Mouse (Mus musculus) cerebellum, adult 2 months (tissue): ENCODE measurements around the gene Mn1. TPM values are rescaled to one million over a fixed set of nuclear protein-coding genes. Genes with fewer than 3 reads are reported as not detected.

Source experiments
- DNase-seq, 2 experiments: peaks; one replicate each; pipeline ENCODE4 v3.0.0; 2021
- H3K27ac ChIP-seq: fragments of 200-500 bp; 2 replicates; pipeline ENCODE4 v1.5.1; 2012; ENCODE audit warnings: low read length, control low read depth, inconsistent platforms; ENCODE audit not compliant: insufficient read depth
- H3K27me3 ChIP-seq: fragments of 200-500 bp; 2 replicates; pipeline ENCODE4 v1.6.1; 2012; ENCODE audit warnings: inconsistent platforms, mild to moderate bottlenecking, low read length, moderate library complexity; ENCODE audit not compliant: control insufficient read depth, insufficient read depth
- H3K4me1 ChIP-seq: fragments of 200-500 bp; 2 replicates; pipeline ENCODE4 v1.6.1; 2011; ENCODE audit warnings: low read length; ENCODE audit not compliant: control insufficient read depth, insufficient read depth
- H3K4me3 ChIP-seq: fragments of 200-500 bp; replicated peaks from 2 replicates; pipeline ENCODE3; 2011; ENCODE audit warnings: mild to moderate bottlenecking, low read depth, low read length, control low read depth; ENCODE audit not compliant: insufficient read depth
- CTCF ChIP-seq: fragments of 200-500 bp; IDR thresholded peaks from 2 replicates; pipeline ENCODE4 v1.5.1; 2011; ENCODE audit warnings: low read depth, mild to moderate bottlenecking, control low read depth, low read length, moderate library complexity, borderline replicate concordance; ENCODE audit not compliant: insufficient read depth
- POLR2A ChIP-seq: fragments of 200-500 bp; IDR thresholded peaks from 2 replicates; pipeline ENCODE4 v1.6.1; 2011; ENCODE audit warnings: low read length, control low read depth, borderline replicate concordance; ENCODE audit not compliant: insufficient read depth
- WGBS: fragments of 180-500 bp; shearing (Covaris S2); methylation state at CpG from one replicate; pipeline ENCODE4 v1.1.7; 2018; 5-methylcytosine and 5-hydroxymethylcytosine counted together
- polyA plus RNA-seq: library from polyadenylated mRNA; depleted of rRNA; stranded (reverse); fragments of >200 nt; gene quantifications from 2 replicates; pipeline ENCODE4 v1.2.3, GENCODE M21; 2012

Mn1 gene
- polyA plus RNA-seq, 1 experiment = 3.3 TPM

DNA sequence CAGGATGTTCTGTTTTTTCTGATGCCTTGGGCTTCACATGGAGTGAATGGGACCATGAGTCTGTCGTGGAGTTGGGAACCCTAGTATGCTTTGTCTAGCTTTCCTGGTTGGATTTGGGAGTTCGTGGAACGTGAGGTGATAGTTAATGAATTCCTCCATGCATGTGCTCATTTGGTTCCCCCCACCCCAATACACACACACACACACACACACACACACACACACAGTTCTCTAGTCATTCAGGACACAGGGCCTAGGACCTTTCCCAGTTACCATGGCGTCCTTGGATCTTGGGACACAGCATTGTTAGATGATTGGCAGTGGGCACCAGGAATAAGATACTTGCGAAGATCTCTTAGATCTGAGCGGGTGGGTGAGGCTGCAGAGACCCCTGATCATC, 11.7 kb downstream of the Mn1 start:
- no peaks in the 10 kb centered on the region; the same call in 1 of the 2 replicates for H3K27me3 ChIP-seq
- no peak for DNase-seq
- no peak overlapping the region for H3K4me3 ChIP-seq
- 61% methylated on average over 6 of the region's 6 CpGs for WGBS
- H3K4me1 ChIP-seq = no peaks in the 10 kb centered on the region
- H3K27ac ChIP-seq = no peak overlapping the region
- no peak for TF ChIP-seq CTCF
- TF ChIP-seq POLR2A = no peak

DNA sequence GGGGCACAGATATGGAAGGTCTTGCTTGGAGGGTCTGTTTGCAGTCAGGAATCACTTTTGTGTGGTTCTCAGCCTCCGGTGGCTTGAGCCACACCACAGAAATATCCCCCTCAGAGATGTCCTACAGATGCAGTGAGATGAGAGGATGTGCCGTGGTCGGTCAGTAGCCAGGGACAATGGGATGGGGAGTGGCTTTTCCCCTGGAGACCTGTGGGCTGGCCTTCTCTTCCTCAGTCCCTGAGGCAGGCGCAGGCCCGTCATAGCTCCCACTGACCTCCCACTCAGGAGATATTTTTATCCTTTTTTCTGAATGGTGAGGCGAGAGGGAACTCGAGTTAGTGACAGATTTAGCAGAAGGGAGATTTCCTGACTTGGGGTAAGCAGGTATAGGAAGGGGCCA, 12.6 kb downstream of the Mn1 start:
- H3K27ac ChIP-seq = no peak overlapping the region
- H3K4me3 ChIP-seq = no peak overlapping the region
- H3K27me3 ChIP-seq = no peaks in the 10 kb centered on the region; the same call in 1 of the 2 replicates
- H3K4me1 ChIP-seq = no peaks in the 10 kb centered on the region
- TF ChIP-seq CTCF (no peak), POLR2A (no peak)
- DNase-seq = no peak
- WGBS = 64% methylated on average over 7 of the region's 7 CpGs

DNA sequence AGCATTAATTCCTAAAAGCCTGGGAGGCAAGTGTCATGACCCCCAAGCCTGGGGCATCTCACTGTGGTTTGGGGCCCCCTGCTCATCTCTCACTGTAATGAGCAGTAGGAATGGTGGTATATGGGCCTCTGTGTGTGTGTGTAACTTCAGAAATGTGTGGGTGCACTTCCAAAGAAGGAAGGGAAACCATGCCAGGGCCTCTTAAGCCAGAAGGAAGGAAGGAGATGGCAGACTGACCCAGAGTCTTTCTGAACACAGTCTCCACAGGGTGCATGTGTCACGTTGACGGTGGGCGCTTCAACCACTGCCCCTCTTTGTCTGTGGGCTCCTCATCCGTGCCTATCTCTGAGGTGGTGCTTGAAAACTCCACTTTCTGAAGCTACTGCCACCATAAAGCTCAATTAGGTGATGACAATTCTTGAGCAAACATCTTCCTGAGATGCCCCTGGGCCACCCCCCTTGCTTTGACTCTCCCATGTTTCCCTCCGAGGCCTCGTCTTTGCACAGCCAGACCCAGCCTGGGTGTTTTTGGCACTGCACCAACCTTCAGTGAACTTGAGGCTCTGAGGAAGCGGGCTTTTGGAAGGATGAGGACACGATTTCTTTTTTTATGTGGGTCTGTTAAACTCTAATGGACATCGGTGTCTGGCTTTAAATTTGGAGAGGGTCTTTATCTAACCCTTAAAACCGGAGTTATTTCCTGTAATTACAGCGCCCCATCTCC, 14.0 kb downstream of the Mn1 start:
- WGBS = 56% methylated on average over 11 of the region's 11 CpGs
- TF ChIP-seq CTCF = no peak
- no peak for TF ChIP-seq POLR2A
- Histone ChIP-seq H3K27me3 (no peaks in the 10 kb centered on the region; the same call in 1 of the 2 replicates), H3K27ac (no peak overlapping the region), H3K4me1 (no peaks in the 10 kb centered on the region), H3K4me3 (no peak overlapping the region)
- DNase-seq = no peak

DNA sequence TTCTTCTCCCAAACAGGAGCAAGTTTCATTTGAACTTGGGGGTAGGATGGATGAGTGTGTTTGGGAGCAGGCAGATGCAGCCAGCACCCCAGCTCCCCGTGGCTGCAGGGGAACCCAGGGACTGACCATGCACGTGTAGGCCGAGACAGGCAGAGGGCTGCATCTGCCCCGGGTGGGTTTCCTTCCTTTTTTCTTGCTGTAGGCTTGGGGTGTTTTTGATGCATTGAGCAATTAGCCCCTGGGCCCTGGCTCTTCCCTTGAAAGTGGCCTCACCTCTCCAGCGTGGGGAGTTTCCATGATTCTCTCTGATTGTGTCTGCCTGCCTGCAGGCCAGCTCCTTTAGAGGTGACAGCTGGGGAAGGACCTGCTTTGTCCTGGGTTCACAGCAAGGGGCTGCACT, 15.7 kb downstream of the Mn1 start:
- no peaks in the 10 kb centered on the region for H3K27me3 ChIP-seq
- H3K27ac ChIP-seq = no peak overlapping the region
- H3K4me3 ChIP-seq = no peak overlapping the region
- TF ChIP-seq CTCF (no peak), POLR2A (no peak)
- DNase-seq = no peak
- WGBS = 60% methylated on average over 5 of the region's 5 CpGs
- no peaks in the 10 kb centered on the region for H3K4me1 ChIP-seq

DNA sequence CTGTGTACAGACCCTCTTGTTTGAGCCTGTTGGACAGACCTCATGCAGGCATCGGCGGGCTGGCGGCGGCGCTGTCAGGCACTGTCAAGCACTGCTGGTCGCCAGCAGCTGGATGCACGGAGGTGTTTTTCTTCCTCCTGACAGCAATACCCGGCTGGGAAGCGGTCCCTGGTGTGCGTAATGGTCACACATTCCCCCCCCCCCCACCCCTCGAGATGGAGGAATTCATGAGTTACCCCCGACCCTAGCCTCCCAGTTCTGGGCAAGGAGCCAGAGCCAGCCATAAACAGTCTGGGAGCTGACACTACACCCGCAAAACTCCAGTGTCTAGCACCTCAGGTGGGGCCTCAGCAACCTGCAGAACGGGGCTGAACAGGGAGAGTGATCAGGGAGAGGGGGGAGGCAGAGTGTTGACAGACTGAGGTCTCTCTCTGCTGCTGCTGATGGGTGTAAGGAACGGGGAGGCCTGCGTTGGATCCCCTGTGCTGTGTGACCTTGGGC, 17.2 kb downstream of the Mn1 start:
- Histone ChIP-seq H3K4me3 (no peak overlapping the region), H3K27me3 (no peaks in the 10 kb centered on the region), H3K4me1 (no peaks in the 10 kb centered on the region), H3K27ac (no peak overlapping the region)
- TF ChIP-seq POLR2A (no peak), CTCF (no peak)
- 15% methylated on average over 16 of the region's 16 CpGs for WGBS
- no peak for DNase-seq

DNA sequence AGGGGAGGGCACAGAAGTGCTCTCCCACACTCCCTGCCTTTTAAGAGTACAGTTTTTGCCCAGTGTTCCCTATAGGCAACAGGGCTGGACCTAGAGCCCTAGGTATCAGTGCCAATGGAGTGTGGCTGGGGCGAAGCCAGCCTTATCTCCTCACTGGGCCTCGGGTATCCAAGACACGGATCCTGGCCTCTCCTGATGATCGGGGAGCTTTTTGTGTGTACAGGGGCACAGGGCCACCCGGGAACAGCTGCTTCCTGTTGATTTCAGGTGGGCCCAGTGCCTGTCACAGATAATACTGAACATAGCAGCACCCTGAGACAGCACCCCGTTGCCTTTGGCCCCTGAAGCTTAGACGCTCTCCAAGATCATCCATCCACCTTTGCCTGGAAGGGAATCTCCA, 19.1 kb downstream of the Mn1 start:
- DNase-seq = no peak
- H3K4me3 ChIP-seq = no peak overlapping the region
- H3K4me1 ChIP-seq = no peaks in the 10 kb centered on the region
- TF ChIP-seq CTCF (no peak), POLR2A (no peak)
- 64% methylated on average over 7 of the region's 7 CpGs for WGBS
- H3K27ac ChIP-seq = no peak overlapping the region
- H3K27me3 ChIP-seq = no peaks in the 10 kb centered on the region

DNA sequence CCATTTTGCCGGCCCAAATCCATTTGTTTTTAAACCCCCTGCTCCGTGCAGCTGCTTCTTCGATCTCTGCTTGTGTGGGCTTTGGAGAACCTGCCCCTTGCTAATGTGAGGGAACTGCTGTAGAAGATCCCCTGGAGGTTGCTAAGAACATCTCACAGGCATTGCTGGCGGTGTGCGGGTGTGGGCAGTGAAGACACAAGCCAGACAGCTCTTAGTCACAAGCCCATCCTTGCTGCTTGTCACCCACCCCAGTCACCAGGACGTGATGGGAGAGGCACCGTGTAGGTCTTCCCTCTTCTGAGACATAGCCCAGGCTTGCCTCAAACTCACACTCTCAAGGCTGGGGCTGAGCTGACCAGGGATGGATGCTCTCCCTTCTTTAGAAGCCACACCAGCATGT, 20.0 kb downstream of the Mn1 start:
- no peak overlapping the region for H3K4me3 ChIP-seq
- H3K27me3 ChIP-seq = no peaks in the 10 kb centered on the region
- TF ChIP-seq CTCF = no peak
- no peak for TF ChIP-seq POLR2A
- H3K27ac ChIP-seq = no peak overlapping the region
- DNase-seq = no peak
- no peaks in the 10 kb centered on the region for H3K4me1 ChIP-seq
- 45% methylated on average over 7 of the region's 7 CpGs for WGBS

DNA sequence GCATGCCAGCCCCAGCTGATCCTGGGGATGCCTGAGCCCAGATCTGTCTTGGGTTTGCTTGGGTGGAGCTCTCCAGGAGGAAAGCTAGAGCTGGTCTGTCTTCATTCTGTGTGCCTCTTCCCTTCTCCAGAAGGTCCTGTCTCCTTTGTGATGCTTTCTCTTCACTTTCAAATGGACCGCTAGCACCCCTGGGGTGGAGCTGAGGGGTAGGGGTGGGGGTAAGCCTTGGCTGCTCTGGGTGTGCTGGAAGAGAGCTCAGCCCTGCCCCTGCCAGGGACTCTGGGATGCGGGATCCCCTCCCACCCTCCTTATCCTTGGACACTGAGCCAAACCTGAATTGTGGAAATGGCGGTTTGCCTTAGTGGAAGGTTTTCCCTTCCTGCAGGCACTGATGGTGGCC, 21.2 kb downstream of the Mn1 start:
- H3K27ac ChIP-seq = no peak overlapping the region
- H3K27me3 ChIP-seq = no peaks in the 10 kb centered on the region
- WGBS = 45% methylated on average over 3 of the region's 3 CpGs
- TF ChIP-seq CTCF (no peak), POLR2A (no peak)
- DNase-seq = no peak
- H3K4me3 ChIP-seq = no peak overlapping the region
- H3K4me1 ChIP-seq = no peaks in the 10 kb centered on the region
